Mouse (Mus musculus): ENCODE data around the gene Plekhm1.

GRCm38 (mm10) chr11:103352239-103352814, 60.2 kb downstream of the Plekhm1 start:
- no peak for TF ChIP-seq CTCF (IDR thresholded peaks at IDR 0.05; ENCODE audit: borderline replicate concordance, insufficient read depth, low read depth, low read length)
- no peak for TF ChIP-seq POLR2A (IDR thresholded peaks at IDR 0.05; ENCODE audit: borderline replicate concordance, insufficient read depth, low read length)
